Mouse (Mus musculus) embryo, embryonic 9.5 days (tissue): Measurements from ENCODE around the gene Slc17a2.
"Not testable (repeated sequence)": the region's sequence is repeated elsewhere in the genome, so short reads cannot be mapped to it uniquely, and the experiment has no call there.

Experiments
- DNase-seq: peaks from one replicate; pipeline ENCODE4 v3.0.0-alpha.2; 2017; ENCODE audit errors: extremely low spot score

The Slc17a2 gene

GRCm38 (mm10) chr13:23806422-23807052 lies at the start of gene Slc17a2:
Gene Slc17a2, plus strand, starts transcription at chr13:23806993.
- DNase-seq, result no peak

GRCm38 (mm10) chr13:23757211-23757773 lies 49.5 kb upstream of the Slc17a2 start:
- peak; percentile 79 for DNase-seq

GRCm38 (mm10) chr13:23757921-23758320 lies 48.9 kb upstream of the Slc17a2 start:
- no peak for DNase-seq

- DNase-seq, result no peak
Observed at GRCm38 (mm10) chr13:23759251-23759771, 47.5 kb upstream of the Slc17a2 start.

- DNase-seq, result no peak
Observed at GRCm38 (mm10) chr13:23759916-23760239, 46.9 kb upstream of the Slc17a2 start.

GRCm38 (mm10) chr13:23760240-23760971 lies 46.4 kb upstream of the Slc17a2 start:
- DNase-seq, result peak; percentile 72

- DNase-seq, result peak; percentile 100
Observed at GRCm38 (mm10) chr13:23760972-23761864, 45.6 kb upstream of the Slc17a2 start, which contains the start of gene Hist1h4a. Gene Hist1h4a, minus strand, starts transcription at chr13:23761230.

- peak; percentile 90 for DNase-seq
Observed at GRCm38 (mm10) chr13:23761871-23762821, 44.6 kb upstream of the Slc17a2 start, which contains the start of gene Hist1h3a. Gene Hist1h3a, minus strand, starts transcription at chr13:23762386.

- DNase-seq, result no peak
Observed at GRCm38 (mm10) chr13:23763242-23763585, 43.6 kb upstream of the Slc17a2 start.

- DNase-seq, result peak; percentile 95
Observed at GRCm38 (mm10) chr13:23763586-23764323, 43.0 kb upstream of the Slc17a2 start, which contains the start of gene Hist1h1a. Gene Hist1h1a, plus strand, starts transcription at chr13:23763666.

- peak; percentile 70 for DNase-seq
Observed at GRCm38 (mm10) chr13:23764324-23765171, 42.2 kb upstream of the Slc17a2 start.

GRCm38 (mm10) chr13:23765172-23765513 lies 41.6 kb upstream of the Slc17a2 start:
- no peak for DNase-seq

- DNase-seq, result no peak
Observed at GRCm38 (mm10) chr13:23766772-23767171, 40.0 kb upstream of the Slc17a2 start.

- DNase-seq, result no peak
Observed at GRCm38 (mm10) chr13:23768834-23769397, 37.9 kb upstream of the Slc17a2 start.

GRCm38 (mm10) chr13:23769613-23770012 lies 37.2 kb upstream of the Slc17a2 start, which contains the start of gene Trim38:
Gene Trim38, plus strand, starts transcription at chr13:23769913.
- DNase-seq, result not testable (repeated sequence)

- peak; percentile 64 for DNase-seq
Observed at GRCm38 (mm10) chr13:23772561-23773313, 34.1 kb upstream of the Slc17a2 start.

- DNase-seq, result no peak
Observed at GRCm38 (mm10) chr13:23778339-23778738, 28.5 kb upstream of the Slc17a2 start.

GRCm38 (mm10) chr13:23779025-23779424 lies 27.8 kb upstream of the Slc17a2 start:
- DNase-seq, result no peak
